Mouse (Mus musculus) limb, embryonic 15.5 days (tissue): ENCODE data around the gene C2cd5. TPM values are rescaled to one million over a fixed set of nuclear protein-coding genes. Genes with fewer than 3 reads are reported as not detected.
A peak's percentile ranks its signal among the peaks of the same experiment; 100 is the strongest.
"Not testable (repeated sequence)": the region's sequence is repeated elsewhere in the genome, so short reads cannot be mapped to it uniquely, and the experiment has no call there.

Source experiments
- ATAC-seq: fragments of 200-750 bp; cut with Nextera tagmentation; 2 replicates; pipeline ENCODE4 v1.8.0; 2017; ENCODE audit warnings: low read depth, moderate TSS enrichment; ENCODE audit not compliant: insufficient number of reproducible peaks, low FRiP score, low TSS enrichment
- H3K27ac ChIP-seq: fragments of 300-500 bp; sonication (generic); 2 replicates; pipeline ENCODE4 v1.5.1; 2015; ENCODE audit warnings: moderate library complexity, mild to moderate bottlenecking, inconsistent platforms
- H3K27me3 ChIP-seq: fragments of 300-500 bp; sonication (generic); 2 replicates; pipeline ENCODE4 v1.6.1; 2015; ENCODE audit warnings: inconsistent platforms
- H3K36me3 ChIP-seq: fragments of 300-500 bp; sonication (generic); 2 replicates; pipeline ENCODE4 v1.6.1; 2015; ENCODE audit warnings: inconsistent platforms
- H3K4me1 ChIP-seq: fragments of 300-500 bp; sonication (generic); 2 replicates; pipeline ENCODE4 v1.6.1; 2015; ENCODE audit warnings: inconsistent platforms
- H3K4me2 ChIP-seq: fragments of 300-500 bp; sonication (generic); 2 replicates; pipeline ENCODE4 v1.6.1; 2015; ENCODE audit warnings: mild to moderate bottlenecking, inconsistent platforms
- H3K4me3 ChIP-seq: fragments of 300-500 bp; sonication (generic); 2 replicates; pipeline ENCODE4 v1.5.1; 2015; ENCODE audit warnings: mild to moderate bottlenecking, inconsistent platforms
- H3K9ac ChIP-seq: fragments of 300-500 bp; sonication (generic); 2 replicates; pipeline ENCODE4 v1.6.1; 2015; ENCODE audit warnings: inconsistent platforms
- H3K9me3 ChIP-seq: fragments of 300-500 bp; sonication (generic); 2 replicates; pipeline ENCODE4 v1.6.1; 2016; ENCODE audit warnings: inconsistent platforms
- WGBS: fragments of 180-500 bp; shearing (Covaris S2); methylation state at CpG from one replicate; pipeline ENCODE4 v1.1.7; 2015; 5-methylcytosine and 5-hydroxymethylcytosine counted together
- polyA plus RNA-seq: library from polyadenylated mRNA; unstranded; fragments of >200 nt; fragmentation: Nextera tagmentation; extraction: Ambion mirVana; gene quantifications from 2 replicates; pipeline ENCODE4 v1.2.1, GENCODE M21; 2015

Gene C2cd5
- polyA plus RNA-seq = 23.2 and 23.7 TPM in 2 replicates

- Histone ChIP-seq H3K4me3 (peak within 1 kb of the TSS; percentile 79), H3K27me3 (no peaks in the 10 kb centered on the region), H3K36me3 (no peaks in the 10 kb centered on the region), H3K4me2 (peak within 1 kb of the TSS; percentile 79), H3K9me3 (no peaks in the 10 kb centered on the region), H3K27ac (peak within 1 kb of the TSS; percentile 91), H3K4me1 (peaks cover 7% of the 10 kb centered on the region; the same call in 1 of the 2 replicates), H3K9ac (peak within 1 kb of the TSS; percentile 75)
- under 1% methylated on average over 68 of the region's 75 CpGs for WGBS
- ATAC-seq = peak; percentile 96
Observed at GRCm38 (mm10) chr6:143099681-143100382, at the start of gene C2cd5. Gene C2cd5, minus strand, starts transcription at chr6:143100141.

DNA sequence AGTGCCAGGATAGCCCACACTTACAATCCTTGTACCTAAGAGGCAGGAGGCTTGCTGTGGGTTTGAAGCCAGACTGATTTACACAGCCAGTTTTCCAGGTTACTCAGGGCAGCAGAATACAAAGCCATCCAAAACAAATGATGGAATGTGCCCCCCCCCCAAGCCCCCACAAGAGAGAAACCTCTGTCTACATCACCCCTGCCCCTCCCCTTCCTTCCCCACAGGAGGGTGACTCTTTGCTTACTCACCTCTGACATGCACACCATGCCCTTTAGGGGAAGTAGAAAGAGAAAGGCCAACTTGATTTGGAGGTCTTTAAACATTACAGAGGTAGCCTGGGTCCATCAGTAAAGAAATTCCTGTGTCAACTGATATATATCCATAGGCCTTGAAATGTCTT lies 48.9 kb upstream of the C2cd5 start:
- no peak overlapping the region for H3K27ac ChIP-seq
- no peaks in the 10 kb centered on the region for H3K36me3 ChIP-seq
- no peak overlapping the region for H3K4me2 ChIP-seq
- H3K9ac ChIP-seq = no peak overlapping the region
- H3K4me3 ChIP-seq = no peak overlapping the region
- H3K9me3 ChIP-seq = no peaks in the 10 kb centered on the region
- no peaks in the 10 kb centered on the region for H3K27me3 ChIP-seq
- H3K4me1 ChIP-seq = no peaks in the 10 kb centered on the region; the same call in 1 of the 2 replicates
- ATAC-seq = no peak

DNA sequence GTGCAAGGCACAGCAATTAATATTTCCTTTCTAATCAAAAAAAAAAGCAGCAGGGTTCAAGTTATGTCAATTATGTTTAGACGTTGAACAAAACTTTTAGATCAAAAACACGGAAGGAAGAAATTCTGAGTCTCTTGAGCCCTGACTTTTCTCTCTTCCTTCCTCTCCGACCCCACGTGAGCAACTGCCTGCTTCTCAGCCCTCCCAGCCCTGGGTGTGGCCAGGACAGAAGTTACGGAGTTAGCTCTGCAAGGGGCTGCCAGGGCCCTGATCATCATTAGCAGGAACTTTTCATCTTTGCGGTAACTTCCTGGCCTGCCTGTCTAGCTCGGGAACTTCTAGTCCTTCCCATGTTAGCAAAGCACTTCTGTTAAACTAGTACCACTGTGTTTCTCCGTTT lies 46.8 kb upstream of the C2cd5 start:
- Histone ChIP-seq H3K27ac (no peak overlapping the region), H3K9me3 (no peaks in the 10 kb centered on the region), H3K36me3 (no peaks in the 10 kb centered on the region), H3K4me3 (no peak overlapping the region), H3K4me1 (peaks cover 3% of the 10 kb centered on the region; the same call in 1 of the 2 replicates), H3K9ac (no peak overlapping the region), H3K27me3 (no peaks in the 10 kb centered on the region), H3K4me2 (no peak overlapping the region)
- no peak for ATAC-seq
- 32% methylated on average over 8 of the region's 8 CpGs for WGBS

DNA sequence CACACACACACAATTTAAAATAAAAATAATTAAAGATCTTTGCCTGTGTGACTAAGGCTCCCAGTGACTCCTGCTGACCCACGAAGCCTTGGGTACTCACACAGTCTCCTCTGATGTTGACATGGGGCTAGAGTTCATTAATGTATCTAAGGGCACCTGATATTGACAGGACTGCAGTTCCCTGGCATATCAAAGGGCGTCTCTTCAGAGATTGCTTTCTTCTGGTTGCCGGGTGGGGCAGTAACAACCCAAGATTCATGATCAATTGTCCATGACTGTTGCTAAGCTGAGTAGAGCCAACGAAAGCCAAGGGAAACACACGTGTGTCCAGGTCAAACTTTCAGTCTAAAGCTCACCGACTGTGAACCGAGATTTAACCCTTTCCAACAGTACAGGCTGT lies 45.1 kb upstream of the C2cd5 start:
- H3K4me3 ChIP-seq = no peak overlapping the region
- H3K4me1 ChIP-seq = peaks cover 3% of the 10 kb centered on the region; the same call in 1 of the 2 replicates
- no peak overlapping the region for H3K9ac ChIP-seq
- ATAC-seq = no peak
- no peaks in the 10 kb centered on the region for H3K9me3 ChIP-seq
- no peak overlapping the region for H3K4me2 ChIP-seq
- 65% methylated on average over 7 of the region's 7 CpGs for WGBS
- H3K27me3 ChIP-seq = no peaks in the 10 kb centered on the region
- H3K27ac ChIP-seq = no peak overlapping the region
- no peaks in the 10 kb centered on the region for H3K36me3 ChIP-seq

- H3K27me3 ChIP-seq = no peaks in the 10 kb centered on the region
- 60% methylated on average over 2 of the region's 2 CpGs for WGBS
- no peak overlapping the region for H3K27ac ChIP-seq
- no peaks in the 10 kb centered on the region for H3K36me3 ChIP-seq
- H3K9ac ChIP-seq = no peak overlapping the region
- no peaks in the 10 kb centered on the region for H3K9me3 ChIP-seq
- peaks cover 3% of the 10 kb centered on the region; the same call in 1 of the 2 replicates for H3K4me1 ChIP-seq
- no peak overlapping the region for H3K4me3 ChIP-seq
- H3K4me2 ChIP-seq = no peak overlapping the region
- no peak for ATAC-seq
Observed at GRCm38 (mm10) chr6:143144556-143144955, 44.6 kb upstream of the C2cd5 start.

DNA sequence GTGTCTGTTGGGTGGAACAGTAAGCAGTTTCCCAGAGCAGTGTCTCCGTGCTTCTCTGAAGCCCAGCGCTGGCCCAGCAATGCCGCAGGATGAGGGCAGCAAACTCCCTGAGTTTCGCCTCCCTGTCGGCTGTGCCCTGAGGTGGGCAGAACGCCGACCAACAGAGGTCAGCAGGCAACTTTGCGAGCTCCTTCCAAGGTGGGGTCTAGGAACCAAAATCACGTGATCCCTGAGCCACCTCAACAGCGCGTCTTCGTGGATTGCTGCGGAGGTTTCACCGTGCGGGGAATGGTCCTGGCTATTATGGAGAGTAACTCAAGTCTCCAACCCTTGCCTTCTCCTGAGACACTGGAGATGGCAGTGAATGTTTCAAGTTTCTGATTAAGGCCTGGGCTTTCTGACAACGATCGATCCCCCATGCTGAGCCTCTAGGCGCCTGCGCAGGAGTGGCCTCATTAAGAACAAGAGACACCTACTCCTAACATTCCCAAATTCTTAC lies 43.9 kb upstream of the C2cd5 start:
- no peaks in the 10 kb centered on the region for H3K27me3 ChIP-seq
- no peaks in the 10 kb centered on the region for H3K36me3 ChIP-seq
- no peak overlapping the region for H3K27ac ChIP-seq
- 16% methylated on average over 19 of the region's 19 CpGs for WGBS
- no peaks in the 10 kb centered on the region for H3K9me3 ChIP-seq
- no peak overlapping the region for H3K9ac ChIP-seq
- peak overlapping the region; percentile 46 for H3K4me2 ChIP-seq
- H3K4me3 ChIP-seq = peak overlapping the region; percentile 30
- ATAC-seq = no peak
- peaks cover 3% of the 10 kb centered on the region; the same call in 1 of the 2 replicates for H3K4me1 ChIP-seq

DNA sequence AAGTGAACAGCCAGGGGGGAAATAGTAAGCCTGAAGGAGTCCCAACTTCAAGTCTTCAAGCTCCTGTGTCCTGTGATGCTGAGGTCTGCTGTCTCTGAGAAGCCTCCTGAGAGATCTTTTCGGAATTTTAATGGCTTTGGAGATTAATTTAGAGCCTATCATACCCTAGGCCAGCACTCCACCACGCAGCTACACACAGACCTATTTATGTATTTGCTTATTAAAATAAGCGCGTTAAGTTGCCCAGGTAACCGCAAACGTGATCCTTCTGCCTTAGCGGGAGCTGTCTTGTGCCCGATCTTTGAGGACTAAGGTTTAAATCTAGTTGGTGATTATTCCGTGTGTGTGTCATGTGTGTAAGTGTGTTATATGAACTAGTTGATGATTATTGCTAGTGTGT lies 43.4 kb upstream of the C2cd5 start:
- Histone ChIP-seq H3K27ac (no peak overlapping the region), H3K9me3 (no peaks in the 10 kb centered on the region), H3K36me3 (no peaks in the 10 kb centered on the region), H3K4me3 (no peak overlapping the region), H3K4me2 (peak overlapping the region; percentile 46), H3K9ac (no peak overlapping the region), H3K27me3 (no peaks in the 10 kb centered on the region), H3K4me1 (peaks cover 3% of the 10 kb centered on the region; the same call in 1 of the 2 replicates)
- ATAC-seq = no peak
- 80% methylated on average over 9 of the region's 9 CpGs for WGBS

GRCm38 (mm10) chr6:143142861-143143260 lies 42.9 kb upstream of the C2cd5 start:
- H3K36me3 ChIP-seq = no peaks in the 10 kb centered on the region
- no peaks in the 10 kb centered on the region for H3K27me3 ChIP-seq
- peaks cover 3% of the 10 kb centered on the region; the same call in 1 of the 2 replicates for H3K4me1 ChIP-seq
- H3K9me3 ChIP-seq = no peaks in the 10 kb centered on the region
- ATAC-seq = no peak
- WGBS = 90% methylated on average over 4 of the region's 4 CpGs
- H3K4me3 ChIP-seq = no peak overlapping the region
- no peak overlapping the region for H3K27ac ChIP-seq
- no peak overlapping the region for H3K4me2 ChIP-seq
- no peak overlapping the region for H3K9ac ChIP-seq

DNA sequence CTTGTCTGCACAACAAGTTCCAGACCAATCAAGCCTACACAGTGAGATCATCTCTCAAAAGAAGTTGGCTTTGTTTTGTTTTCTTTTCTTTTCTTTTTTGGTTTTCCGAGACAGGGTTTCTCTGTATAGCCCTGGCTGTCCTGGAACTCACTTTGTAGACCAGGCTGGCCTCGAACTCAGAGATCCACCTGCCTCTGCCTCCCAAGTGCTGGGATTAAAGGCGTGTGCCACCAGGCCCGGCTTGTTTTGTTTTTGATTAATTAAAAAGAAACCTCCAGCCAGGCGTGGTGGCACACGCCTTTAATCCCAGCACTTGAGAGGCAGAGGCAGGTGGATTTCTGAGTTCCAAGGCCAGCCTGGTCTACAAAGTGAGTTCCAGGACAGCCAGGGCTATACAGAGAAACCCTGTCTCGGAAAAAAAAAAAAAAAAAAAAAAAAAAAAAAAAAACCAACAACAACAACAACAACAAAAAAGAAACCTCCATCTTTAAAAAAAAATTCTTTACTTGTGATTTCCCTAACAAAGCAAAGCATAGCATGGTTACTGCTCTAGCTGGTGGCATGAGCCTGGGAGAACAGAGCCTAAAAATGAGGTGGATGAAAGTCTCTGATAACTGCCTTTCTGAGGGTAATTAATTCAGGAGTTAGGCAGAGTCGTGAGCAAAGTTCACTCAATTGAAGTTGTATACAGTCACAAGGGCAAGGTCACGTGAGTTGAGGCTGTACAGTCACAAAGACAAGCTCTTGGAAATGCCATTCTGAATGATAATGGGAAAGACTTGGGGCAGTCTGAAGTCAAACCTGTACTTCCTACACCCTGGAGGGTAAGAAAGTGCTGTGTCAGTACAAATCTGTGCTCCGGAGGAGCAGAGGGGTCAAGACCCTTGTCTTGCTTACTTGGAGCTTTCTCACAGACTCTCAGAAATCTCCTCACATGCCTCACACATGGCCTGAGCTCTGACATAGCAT lies 42.0 kb upstream of the C2cd5 start:
- not testable (repeated sequence) for H3K27me3 ChIP-seq, H3K27ac ChIP-seq, H3K4me3 ChIP-seq, H3K9ac ChIP-seq, H3K9me3 ChIP-seq, H3K4me2 ChIP-seq, H3K36me3 ChIP-seq, H3K4me1 ChIP-seq, ATAC-seq
- WGBS = 79% methylated on average over 9 of the region's 10 CpGs

DNA sequence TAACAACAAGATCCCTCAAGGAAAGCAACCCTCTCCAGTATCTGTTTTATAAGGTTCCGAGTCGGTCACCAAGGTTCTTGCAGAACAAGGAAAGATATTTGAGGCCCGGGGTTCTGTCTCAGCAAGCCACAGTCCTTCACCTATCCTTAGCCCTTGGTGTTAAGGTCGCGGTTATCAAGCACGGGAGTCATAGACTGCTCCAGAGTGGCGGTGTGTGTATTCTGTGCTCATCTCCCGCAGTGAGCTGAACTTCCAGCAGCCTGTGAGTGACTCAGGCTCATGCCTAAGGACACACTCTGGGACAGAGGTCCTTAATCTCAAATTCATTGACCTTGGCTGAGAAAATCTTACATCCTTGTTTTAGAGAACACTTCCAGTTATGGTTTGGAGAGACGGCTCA lies 40.9 kb upstream of the C2cd5 start:
- 86% methylated on average over 9 of the region's 9 CpGs for WGBS
- ATAC-seq = no peak
- Histone ChIP-seq H3K36me3 (no peaks in the 10 kb centered on the region), H3K4me1 (peaks cover 3% of the 10 kb centered on the region; the same call in 1 of the 2 replicates), H3K27ac (no peak overlapping the region), H3K9me3 (no peaks in the 10 kb centered on the region), H3K27me3 (no peaks in the 10 kb centered on the region), H3K4me2 (no peak overlapping the region), H3K9ac (no peak overlapping the region), H3K4me3 (no peak overlapping the region)

DNA sequence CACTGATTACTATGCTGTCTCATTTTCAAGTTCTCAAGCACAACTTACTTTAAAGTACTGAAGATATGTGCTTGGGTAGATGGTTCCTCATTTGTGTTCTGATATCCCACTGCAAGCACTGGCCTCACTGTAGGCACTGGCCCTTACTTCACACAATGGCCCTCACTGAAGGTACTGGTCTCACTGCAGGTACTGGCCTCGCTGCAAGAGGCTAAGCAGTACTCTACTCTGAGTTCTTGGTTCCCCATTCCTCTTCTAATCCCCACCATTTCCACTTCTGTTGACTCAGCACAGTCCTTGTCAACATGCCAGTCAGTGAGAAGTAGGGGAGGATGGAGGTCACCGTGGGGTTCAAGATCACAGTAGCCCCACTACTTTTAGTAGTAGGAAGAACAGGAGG lies 39.5 kb upstream of the C2cd5 start:
- Histone ChIP-seq H3K27ac (no peak overlapping the region), H3K36me3 (no peaks in the 10 kb centered on the region), H3K4me3 (no peak overlapping the region), H3K4me2 (no peak overlapping the region), H3K27me3 (no peaks in the 10 kb centered on the region), H3K4me1 (peaks cover 3% of the 10 kb centered on the region; the same call in 1 of the 2 replicates), H3K9me3 (no peaks in the 10 kb centered on the region), H3K9ac (no peak overlapping the region)
- 86% methylated on average over 2 of the region's 2 CpGs for WGBS
- no peak for ATAC-seq

- H3K4me1 ChIP-seq = no peaks in the 10 kb centered on the region
- H3K9me3 ChIP-seq = no peaks in the 10 kb centered on the region
- H3K4me2 ChIP-seq = no peak overlapping the region
- no peaks in the 10 kb centered on the region for H3K36me3 ChIP-seq
- 66% methylated on average over 5 of the region's 5 CpGs for WGBS
- no peak for ATAC-seq
- H3K9ac ChIP-seq = no peak overlapping the region
- H3K27me3 ChIP-seq = no peaks in the 10 kb centered on the region
- no peak overlapping the region for H3K27ac ChIP-seq
- H3K4me3 ChIP-seq = no peak overlapping the region
Observed at GRCm38 (mm10) chr6:143137341-143137740, 37.4 kb upstream of the C2cd5 start.
